Mouse (Mus musculus) kidney, embryonic 14.5 days (tissue): ENCODE data around the gene Pias3. TPM values are rescaled to one million over a fixed set of nuclear protein-coding genes. Genes with fewer than 3 reads are reported as not detected.
"Not testable (repeated sequence)": the region's sequence is repeated elsewhere in the genome, so short reads cannot be mapped to it uniquely, and the experiment has no call there.

Experiments used
- ATAC-seq: fragments of 200-750 bp; cut with Nextera tagmentation; 2 replicates; pipeline ENCODE4 v1.8.0; 2017; ENCODE audit warnings: moderate number of reproducible peaks, mild to moderate bottlenecking, moderate TSS enrichment, moderate library complexity; ENCODE audit not compliant: low FRiP score, low TSS enrichment
- H3K27ac ChIP-seq: fragments of 300-500 bp; sonication (generic); 2 replicates; pipeline ENCODE4 v1.5.1; 2014; ENCODE audit warnings: low read depth, mild to moderate bottlenecking, low read length, moderate library complexity, mixed read lengths
- H3K27me3 ChIP-seq: fragments of 300-500 bp; sonication (generic); 2 replicates; pipeline ENCODE4 v1.6.1; 2014; ENCODE audit warnings: mild to moderate bottlenecking, low read length; ENCODE audit not compliant: control insufficient read depth, insufficient read depth
- H3K36me3 ChIP-seq: fragments of 300-500 bp; sonication (generic); 2 replicates; pipeline ENCODE4 v1.6.1; 2014; ENCODE audit warnings: low read length, mixed read lengths; ENCODE audit not compliant: control insufficient read depth, insufficient read depth
- H3K4me1 ChIP-seq: fragments of 300-500 bp; sonication (generic); 2 replicates; pipeline ENCODE4 v1.6.1; 2014; ENCODE audit warnings: low read length, mixed read lengths; ENCODE audit not compliant: control insufficient read depth, insufficient read depth
- H3K4me2 ChIP-seq: fragments of 300-500 bp; sonication (generic); replicated peaks from 2 replicates; pipeline ENCODE4 v1.6.1; 2014; ENCODE audit warnings: low read depth, mild to moderate bottlenecking, low read length
- H3K4me3 ChIP-seq: fragments of 300-500 bp; sonication (generic); 2 replicates; pipeline ENCODE4 v1.5.1; 2014; ENCODE audit warnings: mild to moderate bottlenecking, low read length
- H3K9ac ChIP-seq: fragments of 300-500 bp; sonication (generic); 2 replicates; pipeline ENCODE4 v1.6.1; 2014; ENCODE audit warnings: low read depth, mild to moderate bottlenecking, low read length, moderate library complexity
- H3K9me3 ChIP-seq: fragments of 300-500 bp; sonication (generic); 2 replicates; pipeline ENCODE4 v1.6.1; 2016; ENCODE audit warnings: low read length; ENCODE audit not compliant: control insufficient read depth
- WGBS: fragments of 180-500 bp; shearing (Covaris S2); extraction: QIAGEN DNeasy Blood & Tissue Kit; methylation state at CpG from one replicate; pipeline ENCODE4 v1.1.7; 2014; 5-methylcytosine and 5-hydroxymethylcytosine counted together
- polyA plus RNA-seq: library from polyadenylated mRNA; unstranded; fragments of >200 nt; fragmentation: Nextera tagmentation; extraction: Ambion mirVana; gene quantifications from 2 replicates; pipeline ENCODE4 v1.2.1, GENCODE M21; 2014

Gene Pias3
- polyA plus RNA-seq, 1 experiment from 2014 or later, result 55.7 TPM

- Histone ChIP-seq H3K9me3 (no peaks in the 10 kb centered on the region), H3K27ac (no peak overlapping the region), H3K27me3 (no peaks in the 10 kb centered on the region), H3K4me3 (no peak overlapping the region), H3K9ac (no peak overlapping the region), H3K36me3 (no peaks in the 10 kb centered on the region), H3K4me1 (peaks cover 14% of the 10 kb centered on the region), H3K4me2 (no peak overlapping the region)
- 74% methylated on average over 5 of the region's 5 CpGs for WGBS
- ATAC-seq, result no peak
Observed at GRCm38 (mm10) chr3:96730785-96731184, 34.6 kb downstream of the Pias3 start.

- Histone ChIP-seq H3K9ac (no peak overlapping the region), H3K36me3 (no peaks in the 10 kb centered on the region), H3K27me3 (no peaks in the 10 kb centered on the region), H3K4me3 (no peak overlapping the region), H3K9me3 (no peaks in the 10 kb centered on the region), H3K27ac (no peak overlapping the region), H3K4me2 (no peak overlapping the region), H3K4me1 (peaks cover 11% of the 10 kb centered on the region)
- no peak for ATAC-seq
- 100% methylated on average over 1 of the region's 1 CpGs for WGBS
Observed at GRCm38 (mm10) chr3:96733984-96734383, 37.8 kb downstream of the Pias3 start.

- no peak overlapping the region for H3K4me2 ChIP-seq
- no peak for ATAC-seq
- H3K36me3 ChIP-seq, result no peaks in the 10 kb centered on the region
- H3K27ac ChIP-seq, result no peak overlapping the region
- WGBS, result 90% methylated on average over 2 of the region's 2 CpGs
- H3K4me1 ChIP-seq, result 0 out of 2 replicates have a peak, but pooled peaks cover 3% of the 10 kb centered on the region
- H3K4me3 ChIP-seq, result no peak overlapping the region
- H3K27me3 ChIP-seq, result no peaks in the 10 kb centered on the region
- H3K9ac ChIP-seq, result no peak overlapping the region
- H3K9me3 ChIP-seq, result no peaks in the 10 kb centered on the region
Observed at GRCm38 (mm10) chr3:96735200-96735599, 39.0 kb downstream of the Pias3 start.

- 0 out of 2 replicates have a peak, but pooled peaks cover 3% of the 10 kb centered on the region for H3K4me1 ChIP-seq
- H3K27me3 ChIP-seq, result no peaks in the 10 kb centered on the region
- 44% methylated on average over 1 of the region's 1 CpGs for WGBS
- H3K36me3 ChIP-seq, result no peaks in the 10 kb centered on the region
- H3K4me3 ChIP-seq, result no peak overlapping the region
- H3K4me2 ChIP-seq, result no peak overlapping the region
- H3K27ac ChIP-seq, result no peak overlapping the region
- H3K9me3 ChIP-seq, result no peaks in the 10 kb centered on the region
- no peak for ATAC-seq
- H3K9ac ChIP-seq, result no peak overlapping the region
Observed at GRCm38 (mm10) chr3:96737013-96737740, 41.0 kb downstream of the Pias3 start.

- no peak overlapping the region for H3K4me3 ChIP-seq
- no peak overlapping the region for H3K27ac ChIP-seq
- 83% methylated on average over 1 of the region's 1 CpGs for WGBS
- no peak overlapping the region for H3K4me2 ChIP-seq
- H3K4me1 ChIP-seq, result 0 out of 2 replicates have a peak, but pooled peaks cover 3% of the 10 kb centered on the region
- H3K9ac ChIP-seq, result no peak overlapping the region
- no peak for ATAC-seq
- no peaks in the 10 kb centered on the region for H3K36me3 ChIP-seq
- no peaks in the 10 kb centered on the region for H3K9me3 ChIP-seq
- no peaks in the 10 kb centered on the region for H3K27me3 ChIP-seq
Observed at GRCm38 (mm10) chr3:96737995-96738394, 41.8 kb downstream of the Pias3 start.

GRCm38 (mm10) chr3:96740279-96740678 is 44.1 kb downstream of the Pias3 start:
- not testable (repeated sequence) for H3K27ac ChIP-seq, H3K4me2 ChIP-seq, ATAC-seq, H3K9me3 ChIP-seq, H3K36me3 ChIP-seq, H3K27me3 ChIP-seq, H3K9ac ChIP-seq, H3K4me3 ChIP-seq, H3K4me1 ChIP-seq

- 95% methylated on average over 3 of the region's 3 CpGs for WGBS
- Histone ChIP-seq H3K27me3 (no peaks in the 10 kb centered on the region), H3K9ac (no peak overlapping the region), H3K4me3 (no peak overlapping the region), H3K4me1 (no peaks in the 10 kb centered on the region), H3K9me3 (no peaks in the 10 kb centered on the region), H3K4me2 (no peak overlapping the region), H3K27ac (no peak overlapping the region), H3K36me3 (no peaks in the 10 kb centered on the region)
- ATAC-seq, result no peak
Observed at GRCm38 (mm10) chr3:96744348-96744747, 48.2 kb downstream of the Pias3 start.

GRCm38 (mm10) chr3:96746829-96747228 is 50.6 kb downstream of the Pias3 start:
- no peaks in the 10 kb centered on the region for H3K9me3 ChIP-seq
- no peaks in the 10 kb centered on the region for H3K36me3 ChIP-seq
- H3K27ac ChIP-seq, result no peak overlapping the region
- ATAC-seq, result no peak
- no peak overlapping the region for H3K4me3 ChIP-seq
- WGBS, result 50% methylated on average over 1 of the region's 1 CpGs
- H3K4me2 ChIP-seq, result no peak overlapping the region
- H3K9ac ChIP-seq, result no peak overlapping the region
- no peaks in the 10 kb centered on the region for H3K4me1 ChIP-seq
- H3K27me3 ChIP-seq, result no peaks in the 10 kb centered on the region
